Mouse (Mus musculus) ES-E14 (cell line): ENCODE results near the gene Sh2d1b1. TPM values are rescaled to one million over a fixed set of nuclear protein-coding genes. Genes with fewer than 3 reads are reported as not detected.

Experiments used
- DNase-seq: peaks from one replicate; pipeline ENCODE4 v3.0.0-alpha.2; 2013; ENCODE audit warnings: low read depth, low spot score
- H3K27ac ChIP-seq: 2 replicates; pipeline ENCODE4 v1.5.1; 2012; ENCODE audit warnings: low read depth, mild to moderate bottlenecking, low read length, moderate library complexity, mixed read lengths; ENCODE audit not compliant: poor library complexity, insufficient read depth, severe bottlenecking
- H3K36me3 ChIP-seq: 2 replicates; pipeline ENCODE4 v1.6.1; 2012; ENCODE audit warnings: mild to moderate bottlenecking, low read length, moderate library complexity, mixed read lengths; ENCODE audit not compliant: control insufficient read depth, poor library complexity, insufficient read depth, severe bottlenecking
- H3K4me1 ChIP-seq, 2 experiments: fragments of 150-350 bp in 1 of 2; sonication (generic) in 1 of 2; 2 replicates each; pipeline ENCODE4 v1.6.1; 2012; ENCODE audit warnings: low read length in 2 of 2, mild to moderate bottlenecking in 1 of 2, mixed read lengths in 1 of 2; ENCODE audit not compliant: control insufficient read depth in 2 of 2, insufficient read depth in 2 of 2, poor library complexity in 1 of 2
- H3K4me3 ChIP-seq, 2 experiments: fragments of 150-350 bp in 1 of 2; sonication (generic) in 1 of 2; 2 replicates each; pipeline ENCODE4 v1.5.1; 2012; ENCODE audit warnings: low read length in 2 of 2, low read depth in 1 of 2, mild to moderate bottlenecking in 1 of 2, mixed read lengths in 1 of 2; ENCODE audit not compliant: insufficient read depth in 1 of 2, poor library complexity in 1 of 2, severe bottlenecking in 1 of 2
- H3K9ac ChIP-seq: 2 replicates; pipeline ENCODE4 v1.6.1; 2012; ENCODE audit warnings: low read depth, mild to moderate bottlenecking, low read length, mixed read lengths; ENCODE audit not compliant: poor library complexity, insufficient read depth, severe bottlenecking
- H3K9me3 ChIP-seq: fragments of 150-350 bp; sonication (generic); 2 replicates; pipeline ENCODE4 v1.6.1; 2012; ENCODE audit warnings: low read depth, mild to moderate bottlenecking, low read length; ENCODE audit not compliant: control insufficient read depth, insufficient read depth
- CHD2 ChIP-seq: IDR thresholded peaks from 2 replicates; pipeline ENCODE4 v1.6.1; 2014; ENCODE audit warnings: mild to moderate bottlenecking, low read depth, low read length, inconsistent platforms
- HCFC1 ChIP-seq: IDR thresholded peaks from 2 replicates; pipeline ENCODE4 v1.6.1; 2012; ENCODE audit warnings: low read length, inconsistent platforms, borderline replicate concordance; ENCODE audit not compliant: insufficient read depth
- MAFK ChIP-seq: IDR thresholded peaks from 2 replicates; pipeline ENCODE4 v1.6.1; 2014; ENCODE audit warnings: mild to moderate bottlenecking, low read depth, low read length, inconsistent platforms; ENCODE audit not compliant: insufficient read depth
- ZC3H11A ChIP-seq: IDR thresholded peaks from 2 replicates; pipeline ENCODE4 v1.6.1; 2012; ENCODE audit warnings: low read depth, mild to moderate bottlenecking, inconsistent platforms, low read length, borderline replicate concordance
- ZNF384 ChIP-seq: IDR thresholded peaks from 2 replicates; pipeline ENCODE4 v1.6.1; 2012; ENCODE audit warnings: low read depth, low read length, inconsistent platforms
- in situ Hi-C, 2 experiments: fragments of 600-800 bp; cut with MboI; formaldehyde crosslinking; loops; one replicate each; pipeline ENCODE4 v1.15.1; 2025; ENCODE audit warnings: low sequenced_read_pairs in 2 of 2, inconsistent platforms in 1 of 2; ENCODE audit not compliant: unreplicated experiment in 2 of 2
- total RNA-seq: library from RNA; depleted of rRNA; stranded (reverse); fragments of 300-350 nt; gene quantifications from 2 replicates; pipeline ENCODE4 v1.2.3, GENCODE M21; 2012

Sh2d1b1 gene
- total RNA-seq, 1 experiment, result 0.09 TPM

DNA sequence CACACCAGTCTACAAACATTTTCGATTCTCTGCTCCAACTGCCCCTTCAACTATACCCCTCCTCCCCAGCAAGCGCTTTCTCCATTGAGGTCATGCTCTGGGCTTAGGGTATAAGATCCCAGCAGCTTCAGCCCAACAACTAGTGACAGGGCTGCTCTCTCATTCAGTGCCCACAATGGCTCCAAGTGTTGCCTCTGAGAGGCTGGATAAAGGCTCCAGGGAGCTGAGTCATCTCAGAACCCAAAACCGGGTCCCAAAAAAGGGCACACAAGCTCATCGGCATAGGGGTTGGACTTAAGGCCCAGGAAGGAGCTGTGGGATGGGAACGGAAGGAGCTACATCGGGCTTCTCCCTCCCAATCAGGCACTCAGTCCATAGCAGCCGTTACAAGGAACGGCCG lies 24.6 kb downstream of the Sh2d1b1 start:
- H3K9ac ChIP-seq, result no peak overlapping the region
- TF ChIP-seq MAFK, result no peak
- no peak for TF ChIP-seq HCFC1
- TF ChIP-seq ZNF384, result no peak
- TF ChIP-seq ZC3H11A, result no peak
- no peak for TF ChIP-seq CHD2
- H3K36me3 ChIP-seq, result no peaks in the 10 kb centered on the region
- no peaks in the 10 kb centered on the region for H3K9me3 ChIP-seq
- H3K4me3 ChIP-seq, result no peak overlapping the region
- in situ Hi-C loops, result no loop called here
- no peak overlapping the region for H3K27ac ChIP-seq
- H3K4me1 ChIP-seq, result no peaks in the 10 kb centered on the region
- DNase-seq, result no peak

DNA sequence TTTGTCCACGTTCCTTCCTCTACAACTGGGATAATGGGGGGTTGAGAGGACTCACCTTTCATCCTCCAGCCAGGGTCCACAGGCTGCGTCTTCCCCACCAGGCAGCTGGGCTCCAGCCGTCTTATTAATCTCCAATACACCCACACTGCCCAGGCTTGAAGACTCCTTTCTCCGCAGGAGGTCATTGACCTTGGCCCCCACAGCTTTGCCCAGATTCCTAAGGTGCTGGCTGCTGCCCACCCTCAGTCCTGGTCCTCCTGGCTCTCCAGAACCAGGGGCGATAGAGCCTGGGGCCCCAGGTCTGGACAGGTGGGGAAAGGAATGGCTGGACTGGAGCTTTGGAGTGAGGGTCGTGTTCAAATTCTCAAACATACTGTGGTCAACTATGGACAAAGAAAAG lies 25.3 kb downstream of the Sh2d1b1 start:
- no peak overlapping the region for H3K27ac ChIP-seq
- no peak for DNase-seq
- TF ChIP-seq ZC3H11A, result no peak
- no peak for TF ChIP-seq HCFC1
- TF ChIP-seq ZNF384, result no peak
- no peak for TF ChIP-seq MAFK
- no peak for TF ChIP-seq CHD2
- in situ Hi-C loops, result no loop called here
- no peaks in the 10 kb centered on the region for H3K9me3 ChIP-seq
- H3K4me1 ChIP-seq, result no peaks in the 10 kb centered on the region
- no peak overlapping the region for H3K9ac ChIP-seq
- H3K36me3 ChIP-seq, result no peaks in the 10 kb centered on the region
- no peak overlapping the region for H3K4me3 ChIP-seq

DNA sequence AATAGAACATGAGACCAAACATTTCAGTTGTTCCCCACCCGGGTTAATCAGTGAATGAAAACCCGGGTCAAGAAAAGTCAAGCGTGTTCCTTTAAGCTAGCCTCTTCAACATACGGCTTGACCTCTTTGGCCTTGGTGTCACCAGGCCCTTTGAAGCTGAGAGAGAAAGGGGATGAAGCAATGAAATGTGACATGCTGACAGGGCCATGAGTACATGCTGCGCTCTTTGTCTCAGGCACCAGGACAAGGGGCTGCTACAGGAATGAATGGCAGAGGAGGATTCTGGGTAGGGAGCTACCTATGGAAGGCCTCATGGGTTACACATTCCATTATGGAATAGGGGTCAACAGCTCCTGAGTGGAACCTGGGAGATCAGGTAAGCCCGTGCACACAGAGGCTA lies 26.0 kb downstream of the Sh2d1b1 start:
- Histone ChIP-seq H3K36me3 (no peaks in the 10 kb centered on the region), H3K9ac (no peak overlapping the region), H3K27ac (no peak overlapping the region), H3K4me3 (no peak overlapping the region), H3K4me1 (no peaks in the 10 kb centered on the region), H3K9me3 (no peaks in the 10 kb centered on the region)
- TF ChIP-seq HCFC1 (no peak), ZC3H11A (no peak), CHD2 (no peak), MAFK (no peak), ZNF384 (no peak)
- no peak for DNase-seq
- in situ Hi-C loops, result no loop called here

DNA sequence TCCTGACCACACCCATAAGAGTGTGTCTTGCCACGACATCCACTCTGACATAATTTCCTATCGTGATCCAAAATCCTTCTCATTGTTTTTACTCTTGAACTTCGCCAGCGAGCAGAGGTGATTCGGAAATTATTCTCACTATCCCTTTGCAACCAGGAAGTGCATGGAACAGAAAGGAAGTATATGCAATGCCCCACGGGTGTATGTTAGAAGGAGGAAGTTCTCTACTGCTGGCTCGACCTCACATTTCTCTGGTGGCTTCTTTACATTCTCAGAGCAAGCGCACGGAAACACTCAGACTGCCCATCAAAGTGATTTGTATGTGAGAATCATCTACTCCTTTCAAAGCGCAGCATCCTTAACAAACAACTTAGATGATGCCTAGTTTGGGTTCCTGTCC lies 27.9 kb downstream of the Sh2d1b1 start:
- H3K27ac ChIP-seq, result no peak overlapping the region
- DNase-seq, result no peak
- H3K36me3 ChIP-seq, result no peaks in the 10 kb centered on the region
- in situ Hi-C loops, result no loop called here
- H3K9ac ChIP-seq, result no peak overlapping the region
- TF ChIP-seq MAFK (no peak), ZNF384 (no peak), ZC3H11A (no peak), CHD2 (no peak), HCFC1 (no peak)
- H3K9me3 ChIP-seq, result no peaks in the 10 kb centered on the region
- no peak overlapping the region for H3K4me3 ChIP-seq
- no peaks in the 10 kb centered on the region for H3K4me1 ChIP-seq

DNA sequence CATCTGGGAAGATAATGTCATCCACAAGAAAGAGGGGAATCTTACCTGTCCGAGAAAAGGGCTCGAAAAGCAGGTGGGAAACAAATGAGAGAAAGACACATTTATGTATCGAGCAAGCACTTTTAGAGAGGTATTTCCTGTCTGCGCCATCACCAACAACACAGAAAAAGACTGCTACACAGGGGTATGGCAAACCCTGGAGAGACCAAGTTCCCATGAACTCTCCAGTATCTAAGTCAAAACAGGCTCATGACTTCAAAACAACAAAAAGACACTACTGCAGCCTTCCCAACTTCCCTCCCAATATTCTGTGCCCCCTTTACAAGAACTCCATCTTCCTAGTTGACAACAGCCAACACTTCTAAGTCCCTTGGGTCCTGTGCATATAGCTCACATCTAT lies 29.1 kb downstream of the Sh2d1b1 start, which contains the start of gene Gm7694:
TSS of gene Gm7694 (minus strand) at position 101 of the 400 bp plus-strand sequence.
- in situ Hi-C loops, result no loop called here
- TF ChIP-seq HCFC1 (no peak), CHD2 (no peak), ZC3H11A (no peak), ZNF384 (no peak)
- DNase-seq, result no peak
- no peak within 1 kb of the TSS for H3K4me3 ChIP-seq
- no peaks in the 10 kb centered on the region for H3K9me3 ChIP-seq
- no peak within 1 kb of the TSS for H3K9ac ChIP-seq
- H3K27ac ChIP-seq, result no peak within 1 kb of the TSS
- H3K4me1 ChIP-seq, result no peaks in the 10 kb centered on the region
- H3K36me3 ChIP-seq, result no peaks in the 10 kb centered on the region
